Mouse (Mus musculus) thymus, postnatal 4 days (tissue): ENCODE data around the gene Mrgprd.

Source experiments
- DNase-seq: peaks from one replicate; pipeline ENCODE4 v3.0.0; 2021

Mrgprd gene

DNA sequence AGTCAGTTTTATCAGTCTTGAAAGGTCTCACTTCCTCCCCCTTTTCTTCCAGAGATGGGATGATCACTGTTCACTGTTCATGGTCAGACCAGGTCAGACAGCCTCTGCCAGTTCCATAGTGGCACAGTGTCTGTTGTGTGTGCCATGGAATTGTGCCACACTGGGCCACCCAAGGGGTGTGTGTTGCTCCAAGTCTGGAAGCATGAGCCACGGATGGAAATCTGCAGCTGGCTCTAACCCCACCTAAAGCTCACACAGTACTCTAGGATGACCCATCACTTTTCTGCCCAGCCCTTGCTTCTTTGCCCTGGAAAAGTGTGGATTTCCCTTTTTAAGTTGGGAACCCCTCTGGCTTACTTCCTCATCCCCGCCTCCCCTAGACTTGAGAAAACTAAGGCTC lies 10.5 kb upstream of the Mrgprd start:
- DNase-seq: no peak

DNA sequence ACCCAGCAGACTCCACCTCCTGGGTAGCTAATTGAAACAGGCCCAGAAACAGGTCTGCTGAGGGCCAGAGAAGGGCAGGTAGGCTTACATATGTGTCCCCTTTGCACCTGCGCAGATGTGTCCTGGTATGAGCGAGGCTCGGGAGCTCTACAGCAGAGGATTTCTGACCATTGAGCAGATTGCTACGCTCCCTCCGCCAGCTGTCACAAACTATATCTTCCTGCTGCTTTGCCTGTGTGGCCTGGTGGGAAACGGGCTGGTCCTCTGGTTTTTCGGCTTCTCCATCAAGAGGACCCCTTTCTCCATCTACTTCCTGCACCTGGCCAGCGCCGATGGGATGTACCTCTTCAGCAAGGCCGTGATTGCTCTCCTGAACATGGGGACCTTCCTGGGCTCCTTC lies 7.0 kb upstream of the Mrgprd start:
- DNase-seq: no peak

DNA sequence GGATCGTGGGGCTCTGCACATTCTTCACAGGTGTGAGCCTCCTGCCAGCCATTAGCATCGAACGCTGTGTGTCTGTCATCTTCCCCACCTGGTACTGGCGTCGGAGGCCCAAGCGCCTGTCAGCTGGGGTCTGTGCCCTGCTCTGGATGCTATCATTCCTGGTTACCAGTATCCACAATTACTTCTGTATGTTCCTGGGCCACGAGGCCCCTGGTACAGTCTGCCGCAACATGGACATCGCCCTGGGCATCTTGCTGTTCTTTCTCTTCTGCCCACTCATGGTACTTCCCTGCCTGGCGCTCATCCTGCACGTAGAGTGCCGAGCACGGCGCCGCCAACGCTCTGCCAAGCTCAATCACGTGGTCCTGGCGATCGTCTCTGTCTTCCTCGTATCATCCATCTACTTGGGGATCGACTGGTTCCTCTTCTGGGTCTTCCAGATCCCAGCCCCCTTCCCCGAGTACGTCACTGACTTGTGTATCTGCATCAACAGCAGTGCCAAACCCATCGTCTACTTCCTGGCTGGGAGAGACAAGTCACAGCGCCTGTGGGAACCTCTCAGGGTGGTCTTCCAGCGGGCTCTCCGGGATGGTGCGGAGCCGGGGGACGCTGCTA lies 6.5 kb upstream of the Mrgprd start:
- no peak for DNase-seq

DNA sequence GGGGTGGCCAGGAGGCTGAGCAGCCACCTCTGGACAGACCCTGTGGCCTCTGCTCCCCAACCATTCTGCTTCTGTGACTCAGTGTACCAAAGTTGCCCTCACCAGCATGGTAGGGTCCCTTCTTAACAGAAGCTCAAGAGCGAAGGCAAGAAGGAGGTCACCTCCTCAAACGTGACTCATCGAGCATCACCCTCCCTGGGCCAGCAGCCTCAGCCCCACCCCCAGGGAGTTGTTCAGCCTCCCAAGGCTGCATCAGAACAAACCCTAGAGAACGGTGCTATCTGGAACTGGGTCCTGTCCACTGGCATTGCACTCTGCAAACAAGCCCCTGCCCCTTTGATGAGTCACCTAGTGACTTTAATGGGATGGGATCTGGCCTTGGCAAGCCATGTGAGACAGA lies 5.8 kb upstream of the Mrgprd start:
- DNase-seq: no peak

DNA sequence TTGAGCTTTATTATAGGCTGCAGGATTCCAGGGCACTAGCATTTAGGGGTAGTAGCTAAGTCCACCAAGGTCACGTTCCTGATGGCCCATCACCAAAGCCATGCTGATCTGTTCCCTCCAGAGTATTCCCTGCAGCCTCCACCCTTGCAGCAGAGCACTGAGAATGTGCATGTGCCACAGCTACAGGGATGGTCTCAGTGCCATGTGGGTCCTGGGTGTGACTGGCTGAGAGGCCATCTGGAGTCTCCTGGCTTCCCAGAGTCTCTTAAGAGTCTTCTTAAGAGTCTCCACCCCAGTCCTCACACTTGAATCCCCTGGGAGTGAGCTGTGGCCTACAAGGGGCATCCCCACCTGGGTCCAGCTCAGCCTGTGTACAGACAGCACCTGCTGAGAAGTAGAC lies 4.8 kb upstream of the Mrgprd start:
- DNase-seq: no peak

DNA sequence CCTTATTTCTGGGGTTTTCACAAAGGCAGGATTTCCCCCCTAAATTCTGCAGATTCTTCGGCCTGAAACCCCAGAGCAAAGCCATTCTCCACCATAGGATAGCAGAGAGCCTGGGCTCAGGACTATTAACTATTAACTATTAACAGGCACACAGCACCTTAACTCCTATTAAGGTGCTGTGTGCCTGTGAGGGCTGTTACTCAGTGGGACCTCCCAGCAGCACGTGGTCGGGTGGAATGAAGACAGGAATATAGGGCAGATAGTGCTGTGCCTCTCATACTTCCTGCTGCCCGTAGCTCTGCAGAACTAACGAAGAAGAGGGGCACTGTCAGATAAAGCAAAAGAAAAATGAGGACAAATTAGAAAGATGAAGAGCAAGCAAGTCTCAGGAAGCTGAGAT lies 4.1 kb upstream of the Mrgprd start:
- DNase-seq: no peak

DNA sequence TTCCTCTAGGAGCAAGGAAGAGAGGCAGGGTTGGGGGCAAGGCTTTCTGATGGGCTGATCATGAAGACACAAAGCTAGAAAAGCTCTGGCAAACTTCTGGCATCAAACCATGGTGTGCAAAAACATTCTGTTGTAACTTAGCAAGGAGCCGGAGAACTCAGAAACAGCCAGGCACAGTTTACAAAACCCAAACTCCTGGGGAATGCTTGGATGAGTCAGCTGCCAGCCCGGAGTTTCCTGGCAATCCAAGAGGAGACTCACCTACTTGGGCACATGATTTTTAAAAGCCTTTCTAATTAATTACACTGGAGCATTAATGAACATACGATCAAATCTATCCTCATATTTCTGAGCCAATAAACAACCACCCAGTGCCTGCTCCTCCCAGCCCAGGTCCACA lies 2.5 kb upstream of the Mrgprd start:
- DNase-seq: no peak

DNA sequence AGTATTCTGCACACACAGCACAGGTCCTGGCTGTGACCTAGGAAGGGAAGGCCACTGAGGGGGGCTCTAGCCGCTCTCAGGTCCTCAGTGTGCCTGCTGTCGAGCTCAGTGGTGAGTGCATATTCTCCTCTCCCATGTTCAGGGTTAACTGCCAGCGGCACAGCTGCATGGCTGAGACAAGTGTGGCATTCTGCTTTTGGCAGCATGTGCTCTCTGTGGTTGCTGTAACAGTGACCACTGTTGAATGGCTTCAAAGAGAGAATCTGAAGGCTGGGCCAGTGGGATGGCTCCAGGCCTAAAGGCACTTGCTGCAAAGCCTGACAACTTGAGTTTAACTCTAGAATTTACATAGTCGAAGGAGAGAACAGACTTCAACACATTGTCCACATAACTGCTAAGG lies 2.9 kb downstream of the Mrgprd start:
- DNase-seq: no peak

DNA sequence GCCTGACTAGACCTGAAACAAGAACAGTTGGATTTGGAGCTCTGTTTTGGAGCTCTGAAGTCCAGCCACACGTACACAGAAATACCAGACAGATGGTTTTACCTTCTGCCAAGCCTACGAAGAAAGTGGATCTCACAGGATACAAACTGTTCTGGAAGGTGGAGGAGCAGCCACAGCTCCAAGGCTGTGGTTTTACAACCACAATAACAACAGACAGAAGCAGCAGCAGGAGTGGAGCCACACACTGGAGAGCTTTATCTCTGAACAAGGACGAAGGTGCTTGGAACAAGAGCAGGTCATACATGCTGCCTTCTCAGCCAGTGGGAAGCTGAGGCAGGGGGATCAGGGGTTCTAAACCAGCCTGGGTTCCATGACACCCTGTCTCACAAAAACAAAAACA lies 4.8 kb downstream of the Mrgprd start:
- DNase-seq: no peak

DNA sequence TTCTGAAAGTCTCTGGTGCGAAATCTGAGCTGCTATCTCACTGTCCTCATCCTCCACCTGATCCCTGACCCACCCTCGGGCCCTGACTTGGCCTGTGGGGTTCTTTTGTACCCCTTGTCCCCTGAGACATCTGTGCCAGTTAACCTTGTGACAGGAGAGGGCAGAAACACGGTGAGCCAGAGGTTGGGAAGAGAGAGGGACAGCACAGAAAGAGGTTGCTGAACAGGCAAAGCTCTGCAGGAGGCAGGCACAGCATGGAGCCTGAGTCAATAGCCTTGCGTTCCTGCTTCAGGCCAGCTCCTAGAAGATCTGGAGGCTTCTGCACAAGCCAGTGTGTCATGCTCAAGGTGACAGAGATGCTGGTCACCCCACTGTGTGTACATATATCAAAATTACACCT lies 9.0 kb downstream of the Mrgprd start:
- no peak for DNase-seq

DNA sequence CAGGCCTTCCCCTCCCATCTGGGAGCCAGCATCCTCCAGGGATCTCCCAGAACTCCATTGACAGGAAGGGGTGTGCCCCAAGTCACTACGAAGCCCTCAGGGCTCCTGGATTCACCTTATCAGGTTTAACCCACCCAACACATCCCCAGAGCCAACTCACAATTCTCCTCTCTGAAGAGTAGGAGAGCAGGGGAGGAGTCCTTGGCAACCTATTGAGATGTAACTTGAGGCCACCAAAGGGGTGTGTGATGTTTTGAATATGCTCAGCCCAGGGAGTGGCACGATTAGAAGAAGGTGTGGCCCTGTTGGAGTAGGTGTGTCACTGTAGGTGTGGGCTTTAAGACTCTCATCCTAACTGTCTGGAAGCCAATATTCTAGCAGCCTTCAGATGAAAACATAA lies 11.1 kb downstream of the Mrgprd start:
- DNase-seq: no peak

DNA sequence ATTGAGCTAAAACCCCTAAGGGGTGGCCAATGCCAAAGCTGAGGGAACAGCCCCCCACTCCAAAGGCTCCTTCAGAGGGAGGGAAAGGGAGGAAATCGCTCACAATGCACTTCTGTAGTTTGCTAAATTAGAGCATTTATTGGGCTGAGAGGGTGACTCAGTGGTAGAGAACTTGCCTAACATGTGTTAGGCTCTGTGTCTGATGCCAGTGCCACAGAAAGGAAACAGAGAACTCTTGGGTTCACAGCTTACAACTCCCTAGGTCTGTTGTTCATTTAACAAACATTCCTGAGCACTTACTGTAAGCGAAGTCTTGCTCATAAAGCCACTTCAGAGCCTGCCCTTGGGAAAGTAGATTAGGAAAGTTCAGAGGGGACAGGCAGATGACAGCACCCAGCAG lies 15.3 kb downstream of the Mrgprd start:
- DNase-seq: no peak

DNA sequence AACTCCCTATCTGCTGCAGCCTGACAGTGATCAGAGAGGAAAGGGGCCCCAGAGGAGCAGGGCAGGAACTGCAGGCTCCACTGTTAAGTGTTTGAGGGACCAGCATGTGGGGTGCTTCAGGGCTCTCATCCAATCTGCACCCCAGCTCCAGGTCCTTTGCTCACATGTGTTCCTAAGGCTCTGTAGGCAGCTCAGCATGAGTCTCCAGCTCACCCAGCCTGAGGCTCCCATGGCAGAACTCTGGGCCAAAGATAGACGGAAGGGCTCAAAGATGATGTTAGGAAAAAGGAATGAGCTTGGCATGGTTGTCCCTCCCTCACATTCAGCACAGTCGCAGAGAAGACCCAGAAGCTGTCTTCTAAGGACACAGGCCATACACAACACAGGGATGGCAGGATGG lies 16.0 kb downstream of the Mrgprd start:
- DNase-seq: no peak

DNA sequence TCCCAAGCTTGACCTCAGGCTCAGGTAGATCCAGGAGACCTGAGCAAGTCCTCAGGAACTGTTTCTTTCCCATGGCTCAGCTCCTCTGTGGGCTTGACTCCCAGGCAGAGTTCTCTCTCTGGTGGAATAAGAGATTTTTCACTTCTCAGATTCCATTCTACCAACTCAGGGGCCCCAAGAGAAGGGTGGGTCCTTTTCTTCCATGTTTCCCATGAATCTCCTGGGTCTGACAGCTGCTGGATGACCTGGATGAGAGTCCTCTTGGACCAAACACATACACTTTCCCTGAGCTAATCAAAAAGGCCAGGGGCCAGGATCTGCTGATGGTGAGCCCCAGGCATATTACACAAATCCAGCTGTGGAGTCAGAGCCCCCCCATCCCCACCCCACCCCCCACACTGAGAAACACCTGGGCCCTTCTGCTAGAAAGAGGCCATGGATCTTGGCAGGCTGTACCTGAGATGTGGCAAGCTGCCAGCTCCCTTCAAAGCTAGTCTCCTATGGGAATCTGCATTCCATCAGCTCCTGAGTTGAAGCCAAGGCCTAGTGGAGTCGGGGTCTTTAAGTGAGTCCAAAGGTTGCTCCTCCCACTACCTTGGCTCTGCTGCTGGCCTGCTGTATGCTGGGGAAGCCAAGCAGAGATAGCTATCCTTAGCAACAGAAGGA lies 17.9 kb downstream of the Mrgprd start:
- DNase-seq: no peak

DNA sequence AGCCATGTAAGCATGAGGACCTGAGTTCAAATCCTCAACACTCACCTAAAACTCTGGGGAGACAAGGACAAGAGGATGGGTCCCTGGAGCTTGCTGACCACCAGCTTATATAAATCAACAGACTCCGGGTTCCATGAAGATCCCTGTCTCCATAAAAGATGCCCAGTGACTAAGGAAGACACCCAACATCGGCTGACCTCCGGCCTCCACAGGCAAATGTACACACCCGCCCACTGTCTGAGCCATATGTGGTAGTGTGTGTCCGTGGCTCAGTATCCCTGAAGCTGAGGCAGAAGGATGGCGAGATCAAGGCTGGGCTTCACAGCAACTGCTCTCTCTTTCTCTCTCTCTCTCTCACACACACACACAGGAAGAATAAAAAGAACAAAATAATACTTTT lies 19.3 kb downstream of the Mrgprd start:
- no peak for DNase-seq

DNA sequence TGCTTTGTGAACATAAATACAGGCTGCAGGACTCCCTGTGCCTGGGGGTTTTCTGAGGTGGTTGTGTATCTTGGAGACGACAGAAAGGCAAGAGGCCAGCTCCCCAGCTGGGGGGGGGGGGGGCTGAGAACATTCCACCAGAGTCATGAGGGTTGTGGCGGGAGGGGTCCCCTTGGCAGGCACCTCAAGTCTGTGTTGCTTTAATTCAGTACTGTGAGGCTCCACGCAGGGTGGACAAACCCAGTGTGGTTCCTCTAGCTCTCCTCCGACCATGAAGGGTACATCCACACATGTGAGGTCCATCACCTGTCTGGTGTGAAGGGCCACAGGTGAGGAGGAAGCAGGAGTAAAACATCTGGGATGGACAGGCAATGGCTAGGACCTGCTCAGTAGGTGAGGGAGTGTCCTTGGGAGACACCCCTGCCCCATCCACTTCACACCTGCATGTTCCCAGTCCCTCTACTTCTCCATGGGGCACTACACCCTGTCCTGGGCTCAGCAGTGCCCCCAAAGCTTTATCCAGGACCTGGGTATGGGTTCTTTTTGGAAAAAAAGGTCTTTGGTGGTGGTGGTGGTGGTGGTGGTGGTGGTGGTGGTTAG lies 19.9 kb downstream of the Mrgprd start:
- DNase-seq: no peak

DNA sequence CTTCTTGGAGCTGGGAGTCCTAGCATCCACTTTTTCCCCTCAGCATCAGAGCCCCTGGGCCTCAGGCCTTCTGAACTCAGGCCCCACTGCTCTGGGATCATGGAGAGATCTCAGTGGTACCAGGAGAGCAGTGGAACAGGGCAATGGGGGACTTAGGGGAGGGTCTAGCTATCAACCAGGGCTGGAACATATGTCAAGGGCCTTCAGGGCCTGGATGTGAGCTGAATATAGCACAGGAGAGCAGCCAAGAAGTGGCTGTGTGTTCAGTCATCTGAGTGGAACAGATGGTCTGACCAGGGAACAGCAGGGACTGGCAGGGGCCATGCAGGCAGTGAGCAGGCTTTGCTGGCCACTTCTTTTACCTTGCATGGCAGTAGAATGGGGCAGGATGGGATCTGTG lies 20.6 kb downstream of the Mrgprd start:
- DNase-seq: no peak

DNA sequence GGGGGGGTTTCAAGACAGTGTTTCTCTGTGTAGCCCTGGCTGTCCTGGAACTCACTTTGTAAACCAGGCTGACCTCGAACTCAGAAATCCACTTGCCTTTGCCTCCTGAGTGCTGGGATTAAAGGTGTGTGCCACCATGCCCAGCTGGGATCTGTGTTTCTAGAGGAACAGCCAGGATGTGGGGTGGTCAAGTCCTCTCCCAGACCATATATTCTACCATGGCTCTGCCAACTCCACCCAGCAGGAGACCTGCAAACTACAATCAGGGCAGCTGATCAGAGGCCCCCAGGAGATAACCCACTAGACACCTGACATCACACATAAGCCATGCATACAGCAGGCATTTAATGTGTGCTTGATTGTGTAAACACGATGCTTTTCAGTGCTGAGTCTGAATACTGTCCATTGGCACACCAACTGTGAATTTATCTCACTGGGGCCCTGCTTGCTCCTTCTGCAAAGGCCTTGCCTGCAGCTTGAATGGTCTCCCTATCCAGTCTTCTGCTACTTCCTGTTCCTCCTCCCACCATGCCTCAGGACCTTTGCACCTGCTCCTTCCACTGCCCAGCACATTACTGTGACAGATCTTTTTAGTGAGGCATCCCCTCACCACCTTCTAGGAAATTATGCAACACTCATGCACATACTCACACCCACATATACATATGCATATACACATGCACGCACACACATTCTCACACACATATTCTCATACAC lies 21.1 kb downstream of the Mrgprd start:
- DNase-seq: no peak

DNA sequence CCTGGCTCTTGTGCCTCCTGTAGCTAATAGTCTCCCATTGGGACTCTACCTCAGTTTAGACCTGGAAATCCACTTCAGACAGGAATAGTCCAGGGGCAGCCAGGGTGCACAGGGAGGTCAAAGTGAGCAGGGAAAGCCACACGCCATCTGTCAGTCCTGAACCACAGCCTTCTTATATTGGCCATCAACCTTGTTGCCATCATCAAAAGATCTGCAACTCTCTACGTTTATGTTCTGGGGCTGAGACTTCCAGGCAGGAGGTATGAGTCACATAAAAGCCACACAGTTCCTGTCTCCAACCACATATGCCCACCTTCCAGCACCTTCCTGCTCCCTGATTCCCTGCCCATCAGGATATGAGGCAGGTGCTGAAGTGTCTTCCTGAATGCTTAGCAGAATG lies 23.3 kb downstream of the Mrgprd start:
- no peak for DNase-seq

DNA sequence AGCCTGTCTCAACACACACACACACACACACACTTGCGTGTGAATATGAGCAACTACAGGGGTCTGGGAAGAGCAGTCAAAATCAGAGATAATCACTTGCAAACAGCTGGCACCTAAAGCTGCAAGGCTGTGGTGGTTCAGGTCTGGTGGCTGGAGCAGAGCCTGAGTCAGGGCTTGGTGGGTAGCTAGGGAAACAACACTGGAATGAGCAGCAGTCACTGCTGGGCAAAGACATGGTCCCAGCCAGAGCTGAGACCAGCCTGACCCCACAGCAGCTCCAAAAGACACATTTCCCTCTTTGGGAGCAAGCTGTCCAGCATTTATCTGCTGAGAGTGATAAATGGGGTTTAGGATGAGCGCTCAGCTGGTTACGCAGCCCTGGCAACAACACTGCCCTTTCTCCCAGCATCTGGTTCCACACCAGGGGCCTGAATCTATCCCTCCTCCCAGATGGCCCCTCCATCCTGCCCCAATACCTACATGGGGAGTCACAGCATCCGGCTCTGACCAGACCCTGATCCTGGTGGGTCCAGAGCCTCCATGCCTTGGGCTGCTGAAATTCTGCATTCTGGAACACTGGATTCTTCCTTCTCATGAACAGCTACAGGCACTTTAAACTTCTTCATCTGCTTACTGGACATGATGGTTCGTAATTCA lies 25.7 kb downstream of the Mrgprd start:
- DNase-seq: no peak
